In the genomic region with DNA sequence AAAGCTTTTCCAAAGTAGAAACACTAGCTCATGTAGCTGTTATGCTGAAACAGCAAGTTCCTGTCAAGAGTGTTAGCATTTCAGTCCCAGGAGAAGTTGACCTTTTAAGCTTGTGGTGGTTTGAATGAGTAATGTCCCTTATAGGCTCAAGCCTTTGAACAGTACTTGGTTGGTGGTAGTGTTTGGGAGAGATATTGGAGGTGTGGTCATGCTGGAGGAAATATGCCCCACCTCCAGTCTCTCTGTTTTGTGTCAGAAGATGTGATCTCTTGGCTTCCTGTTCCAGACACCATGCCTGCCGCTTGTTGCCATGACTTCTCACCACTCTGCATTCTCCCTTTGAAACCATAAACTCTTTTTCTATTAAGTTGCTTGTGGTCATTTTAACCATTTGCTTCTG, we compare ENCODE assay signal across 13 mouse cellular contexts.
DNase-seq lines count a peak whose midpoint lies in the region; ATAC-seq and TF ChIP-seq lines count a peak whose summit lies in the region.
"Had no signal": no experiment of that assay in that cellular context is flagged by ENCODE, and none has a peak within 500 bp of the region (broad histone marks: within the 10 kb centered on the region; RNA-seq: fewer than 3 reads in every experiment).

No protein-coding gene starts in this region.

- H3K9ac ChIP-seq in heart, embryonic 12.5 days: no peak overlapping the region
- H3K9ac ChIP-seq in liver, embryonic 12.5 days: no peak overlapping the region
- H3K9ac ChIP-seq in stomach, postnatal 0 days (ENCODE audit: low read length): no peak overlapping the region
- H3K9ac ChIP-seq: hindbrain, embryonic 12.5 days had no signal

- H3K36me3 ChIP-seq in heart, embryonic 12.5 days: no peaks in the 10 kb centered on the region
- H3K36me3 ChIP-seq in heart, embryonic 10.5 days: no peaks in the 10 kb centered on the region
- no peaks in the 10 kb centered on the region for H3K36me3 ChIP-seq in liver, embryonic 12.5 days
- no peaks in the 10 kb centered on the region for H3K36me3 ChIP-seq in stomach, postnatal 0 days (ENCODE audit: control insufficient read depth, insufficient read depth, low read length)
- H3K36me3 ChIP-seq: hindbrain, embryonic 12.5 days had no signal

- no peak for TF ChIP-seq EP300 in stomach, postnatal 0 days (optimal IDR thresholded peaks at IDR 0.05)

- no peak overlapping the region for H3K27ac ChIP-seq in heart, embryonic 12.5 days (ENCODE audit: poor library complexity, severe bottlenecking)
- H3K27ac ChIP-seq in heart, embryonic 10.5 days: no peak overlapping the region
- H3K27ac ChIP-seq in liver, embryonic 12.5 days: 0 out of 2 replicates have a peak overlapping the region, but pooled peaks have one; percentile 24
- no peak overlapping the region for H3K27ac ChIP-seq in stomach, postnatal 0 days (replicated peaks)
- H3K27ac ChIP-seq: hindbrain, embryonic 12.5 days had no signal

- no peak overlapping the region for H3K4me3 ChIP-seq in heart, embryonic 12.5 days
- H3K4me3 ChIP-seq in heart, embryonic 10.5 days: no peak overlapping the region
- H3K4me3 ChIP-seq in liver, embryonic 12.5 days: no peak overlapping the region
- no peak overlapping the region for H3K4me3 ChIP-seq in stomach, postnatal 0 days (ENCODE audit: low read depth, low read length)
- H3K4me3 ChIP-seq: erythroblast, embryonic 14.5 days; hindbrain, embryonic 12.5 days; megakaryocyte, embryonic 14.5 days had no signal

- no peak for TF ChIP-seq CTCF in stomach, postnatal 0 days (IDR thresholded peaks at IDR 0.05; ENCODE audit: low read depth)

- ATAC-seq in heart, embryonic 12.5 days (ENCODE audit: insufficient number of reproducible peaks, low FRiP score): peak; percentile 48; the same call in 1 of the 2 replicates
- ATAC-seq in liver, embryonic 12.5 days: peak; percentile 89
- ATAC-seq in stomach, postnatal 0 days (ENCODE audit: low FRiP score, low TSS enrichment): 0 out of 2 replicates have a peak, but pooled peaks have one; percentile 42

- no peak overlapping the region for H3K4me2 ChIP-seq in heart, embryonic 12.5 days
- peak overlapping the region; percentile 19; the same call in 1 of the 2 replicates for H3K4me2 ChIP-seq in liver, embryonic 12.5 days
- H3K4me2 ChIP-seq in stomach, postnatal 0 days (replicated peaks; ENCODE audit: low read depth): no peak overlapping the region
- H3K4me2 ChIP-seq: hindbrain, embryonic 12.5 days had no signal

- no peaks in the 10 kb centered on the region for H3K9me3 ChIP-seq in heart, embryonic 12.5 days (replicated peaks)
- H3K9me3 ChIP-seq in heart, embryonic 10.5 days: no peaks in the 10 kb centered on the region
- no peaks in the 10 kb centered on the region for H3K9me3 ChIP-seq in liver, embryonic 12.5 days (replicated peaks)
- no peaks in the 10 kb centered on the region for H3K9me3 ChIP-seq in stomach, postnatal 0 days (ENCODE audit: control insufficient read depth, low read length)
- H3K9me3 ChIP-seq: hindbrain, embryonic 12.5 days; megakaryocyte, embryonic 14.5 days had no signal

- H3K27me3 ChIP-seq in heart, embryonic 12.5 days (replicated peaks): no peaks in the 10 kb centered on the region
- no peaks in the 10 kb centered on the region for H3K27me3 ChIP-seq in heart, embryonic 10.5 days (ENCODE audit: insufficient read depth, poor library complexity, severe bottlenecking)
- H3K27me3 ChIP-seq in liver, embryonic 12.5 days (replicated peaks): no peaks in the 10 kb centered on the region
- no peaks in the 10 kb centered on the region for H3K27me3 ChIP-seq in stomach, postnatal 0 days (ENCODE audit: control insufficient read depth, insufficient read depth, low read length)
- H3K27me3 ChIP-seq: hindbrain, embryonic 12.5 days; megakaryocyte, embryonic 14.5 days had no signal

- no peak for DNase-seq in heart, embryonic 10.5 days (ENCODE audit: low spot score)
- peak; percentile 18 for DNase-seq in MN1 (ENCODE audit: low spot score)
- no peak for DNase-seq in stomach, postnatal 0 days (ENCODE audit: low spot score)
- no peak for DNase-seq in left cerebral cortex, adult 8-10 months (ENCODE audit: low spot score in 2 of 2)
- DNase-seq in Muller cell, postnatal 12 days (ENCODE audit: inconsistent ontology term): no peak
- DNase-seq in gastrocnemius, postnatal 25 days: no peak
- DNase-seq: adrenal gland, postnatal 36 days; cerebellum, postnatal 14 days had no signal

- H3K4me1 ChIP-seq in heart, embryonic 12.5 days (replicated peaks): peaks cover 13% of the 10 kb centered on the region; the same call in 1 of the 2 replicates
- peaks cover 13% of the 10 kb centered on the region for H3K4me1 ChIP-seq in heart, embryonic 10.5 days
- H3K4me1 ChIP-seq in liver, embryonic 12.5 days: peaks cover 23% of the 10 kb centered on the region
- H3K4me1 ChIP-seq in stomach, postnatal 0 days (replicated peaks; ENCODE audit: control insufficient read depth, insufficient read depth): no peaks in the 10 kb centered on the region
- H3K4me1 ChIP-seq: hindbrain, embryonic 12.5 days had no signal

- WGBS in heart, embryonic 12.5 days: 29% methylated on average over 1 of the region's 1 CpGs
- 47% methylated on average over 1 of the region's 1 CpGs for WGBS in heart, embryonic 10.5 days
- 12% methylated on average over 1 of the region's 1 CpGs for WGBS in liver, embryonic 12.5 days (ENCODE audit: insufficient replicate concordance)
- WGBS in stomach, postnatal 0 days: 54% methylated on average over 1 of the region's 1 CpGs
